Mouse (Mus musculus): ENCODE measurements around the gene Rerg. TPM values are rescaled to one million over a fixed set of nuclear protein-coding genes. Genes with fewer than 3 reads are reported as not detected.
A peak's percentile ranks its signal among the peaks of the same experiment; 100 is the strongest.

Rerg gene
- total RNA-seq (2021): 10 to 100 TPM; 37.5 to 41.0 TPM

DNA sequence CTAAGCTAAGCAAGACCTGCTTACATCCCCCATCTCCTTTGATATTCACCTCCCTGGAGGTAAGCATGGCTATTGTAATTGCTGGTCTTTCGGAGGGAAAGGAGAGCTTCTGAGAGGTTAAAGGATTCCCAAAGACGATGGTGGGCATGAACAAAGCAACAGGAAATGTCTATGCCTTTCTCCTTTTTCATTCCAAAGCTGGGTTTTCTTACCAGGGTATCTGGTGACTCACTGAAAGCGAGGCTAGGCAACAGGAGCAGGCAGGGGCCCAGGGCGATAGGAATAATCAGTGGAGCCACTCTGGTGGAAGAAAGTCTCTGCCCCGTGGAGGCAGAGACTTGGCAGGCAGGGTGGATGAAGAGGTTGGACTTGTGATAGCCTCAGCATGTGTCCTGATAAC, at the start of gene Rerg:
Rerg (minus strand) TSS at position 272 of the 400 bp plus-strand sequence.
- no peak for DNase-seq

DNA sequence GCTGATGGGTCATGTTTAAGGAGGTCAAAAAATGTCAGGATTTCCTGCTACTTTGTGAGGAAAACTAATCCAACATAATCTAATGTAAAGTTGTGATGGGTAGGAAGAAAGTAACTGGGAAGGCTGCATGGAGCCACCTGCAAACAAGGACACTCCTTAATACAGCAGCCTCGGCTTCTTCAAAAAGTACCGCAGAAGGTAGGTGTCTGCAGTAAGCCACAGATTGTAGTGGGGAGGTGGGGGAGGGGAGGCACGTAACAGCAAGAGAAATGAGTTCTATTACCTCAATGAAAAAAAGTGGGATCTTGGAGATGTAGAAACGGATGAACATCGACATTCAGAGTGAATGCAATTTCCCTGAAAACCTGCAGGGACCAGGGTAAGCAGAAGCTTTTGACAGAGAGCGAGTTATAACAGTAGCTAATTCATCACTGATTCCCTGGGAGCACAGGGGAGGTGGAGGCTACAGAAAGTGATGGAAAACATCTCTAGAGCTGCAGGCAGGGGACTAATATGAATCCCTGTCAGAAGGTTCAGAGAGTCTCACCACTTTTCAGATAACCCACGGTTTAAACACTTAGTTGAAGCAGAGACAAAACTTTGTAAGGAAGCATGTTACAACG, 47.7 kb upstream of the Rerg start:
- DNase-seq: no peak

DNA sequence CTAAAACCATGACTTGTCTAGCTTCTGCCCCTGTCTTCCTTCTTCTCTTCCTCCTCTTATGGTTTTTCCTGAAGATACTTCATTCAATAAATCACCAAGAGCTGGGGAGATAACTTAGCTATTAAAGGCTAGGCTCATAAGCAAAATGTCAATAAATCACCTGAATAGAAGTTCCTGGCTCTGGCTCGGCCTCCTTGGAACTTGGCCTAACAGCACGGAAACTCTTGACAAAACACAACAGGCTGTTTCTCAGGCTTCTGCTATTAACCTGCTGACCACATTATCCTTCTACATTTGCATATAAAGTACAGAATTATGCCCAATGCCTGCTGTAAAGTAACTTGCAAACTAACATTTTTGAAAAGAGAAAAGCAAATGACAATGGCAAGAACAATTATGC, 41.1 kb upstream of the Rerg start:
- no peak for DNase-seq

DNA sequence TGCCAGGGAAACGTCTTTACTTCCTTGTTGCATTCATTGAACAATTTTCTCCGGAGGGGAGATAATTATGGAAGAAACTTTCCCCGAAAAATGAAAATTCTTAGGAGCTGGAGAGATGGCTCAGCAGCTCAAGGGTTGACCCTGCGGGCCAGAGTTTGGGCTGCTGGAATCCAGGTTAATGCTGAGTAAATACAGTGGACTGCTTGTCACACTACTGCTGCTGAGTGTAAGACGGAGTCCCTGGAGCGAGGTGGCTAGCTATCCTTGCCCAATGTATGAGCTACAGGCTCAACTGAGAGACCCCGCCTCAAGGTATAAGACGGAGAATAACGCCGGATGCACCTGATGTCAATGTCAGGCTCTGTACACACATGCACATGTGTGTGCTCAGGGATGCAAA, 40.7 kb upstream of the Rerg start:
- no peak for DNase-seq

DNA sequence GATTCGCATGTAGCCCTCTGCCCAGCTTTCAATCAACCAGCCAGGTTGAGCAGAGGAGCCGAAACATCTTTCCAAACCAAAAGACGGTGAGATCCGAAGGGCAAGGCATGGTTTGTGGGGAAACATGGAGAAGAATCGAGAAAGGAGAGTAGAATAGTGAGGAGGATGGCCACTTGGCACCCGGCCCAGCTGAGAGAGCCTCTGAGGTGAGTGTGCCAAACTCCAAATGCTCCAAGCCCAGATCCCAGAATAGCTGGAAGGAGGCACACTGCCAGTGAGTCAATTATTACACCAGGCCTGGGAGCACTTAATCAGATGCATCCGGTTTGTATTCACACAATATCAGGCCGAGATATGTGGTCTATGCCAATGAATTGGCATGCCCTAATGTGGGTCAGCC, 39.7 kb upstream of the Rerg start:
- peak; percentile 39 to 48 for DNase-seq

- no peak for DNase-seq
Observed at GRCm38 (mm10) chr6:137207126-137207525, 36.8 kb upstream of the Rerg start.

DNA sequence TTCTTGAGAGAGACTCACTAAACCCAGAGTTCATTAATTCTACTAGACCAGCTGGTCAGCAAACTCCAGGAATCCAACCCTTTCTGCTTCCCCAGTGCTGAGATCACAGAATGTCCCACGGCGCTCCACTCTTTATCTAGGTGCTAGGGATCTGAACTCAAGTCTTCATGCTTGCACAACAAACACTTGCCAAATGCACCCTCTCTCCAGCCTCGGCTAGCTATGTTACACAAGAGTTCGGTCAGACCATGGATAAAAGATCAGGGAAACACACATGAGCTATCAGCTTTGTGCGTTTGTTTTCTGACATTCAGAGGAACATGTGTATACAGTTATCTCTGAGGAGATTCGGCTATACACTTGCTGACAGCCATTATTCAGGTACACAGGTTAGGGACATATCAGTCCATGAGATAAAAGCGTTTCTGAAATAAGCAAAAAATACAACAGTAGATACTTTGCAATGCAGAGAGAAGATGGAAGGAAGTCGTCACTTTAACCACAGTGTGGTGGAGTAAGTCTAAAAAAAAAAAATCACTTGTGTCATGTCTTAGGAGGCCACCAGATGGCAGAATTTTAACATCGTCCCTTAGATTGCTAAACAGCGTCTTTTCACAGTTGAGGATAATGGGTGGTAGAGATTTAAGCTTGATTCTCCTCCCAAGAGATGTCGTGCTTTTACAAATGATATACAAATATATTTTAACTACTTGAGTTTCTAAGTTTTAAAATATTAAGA, 35.5 kb upstream of the Rerg start:
- no peak for DNase-seq

GRCm38 (mm10) chr6:137202661-137203060, 32.4 kb upstream of the Rerg start:
- no peak for DNase-seq

DNA sequence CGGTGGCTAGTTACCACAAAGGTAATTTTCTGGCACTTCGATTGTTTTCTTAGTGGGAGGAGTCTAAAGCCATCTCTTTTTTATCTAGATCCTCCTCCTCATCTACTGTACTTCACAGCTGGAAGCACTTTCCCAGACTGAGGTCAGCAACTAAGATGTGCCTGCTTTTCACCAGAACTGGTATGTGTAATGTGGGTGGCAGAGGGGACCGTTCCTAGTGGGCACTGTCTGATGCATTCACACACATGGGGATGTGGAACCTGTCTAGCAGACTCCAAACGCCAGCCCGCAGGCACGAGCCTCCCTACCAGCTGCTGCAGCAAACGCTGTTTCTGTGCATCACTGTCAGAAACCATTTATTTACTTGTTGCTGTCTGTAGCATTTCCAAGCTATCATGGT, 31.3 kb upstream of the Rerg start:
- DNase-seq: no peak

DNA sequence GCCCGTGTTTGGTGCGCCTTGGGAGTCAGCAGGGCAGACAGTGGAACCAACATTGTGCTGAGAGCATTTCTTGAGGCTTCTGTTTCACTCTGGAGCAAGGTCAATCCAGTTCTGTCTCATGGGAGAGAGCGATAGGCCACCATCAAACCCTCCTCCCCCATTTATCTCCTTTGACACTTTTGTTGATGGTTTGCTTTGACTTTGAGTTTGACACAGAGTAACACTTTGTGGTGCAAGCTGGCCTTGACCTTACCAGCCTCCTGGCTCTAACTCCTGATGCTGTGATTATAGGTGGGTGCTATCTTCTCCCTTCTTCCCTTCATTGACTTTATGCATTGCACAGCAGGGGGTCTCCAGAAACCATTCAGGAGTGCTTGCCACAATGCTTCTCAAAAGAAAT, 30.9 kb upstream of the Rerg start:
- DNase-seq: no peak

- no peak for DNase-seq
Observed at GRCm38 (mm10) chr6:137192063-137192462, 21.8 kb upstream of the Rerg start.

GRCm38 (mm10) chr6:137191026-137191425, 20.7 kb upstream of the Rerg start:
- no peak for DNase-seq

DNA sequence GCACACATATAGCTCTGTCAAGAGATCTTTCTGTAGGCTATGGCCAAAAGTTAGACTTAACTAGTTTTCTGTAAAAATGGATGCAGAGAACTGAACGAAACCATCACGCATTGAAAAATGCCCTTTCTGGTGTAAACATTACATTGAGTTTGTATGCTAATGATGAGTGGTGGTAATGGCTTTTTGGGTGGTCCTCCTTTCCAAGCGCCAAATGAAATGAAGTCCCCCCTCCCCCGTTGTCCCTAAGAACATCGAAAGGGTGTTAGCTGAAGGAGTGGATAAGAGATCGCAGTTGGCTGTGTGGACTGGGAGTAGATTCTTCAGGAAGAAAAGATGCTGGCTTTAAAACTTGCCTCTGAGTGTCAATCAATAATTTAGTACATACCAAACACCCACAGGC, 20.3 kb upstream of the Rerg start:
- no peak for DNase-seq

GRCm38 (mm10) chr6:137188375-137188926, 18.2 kb upstream of the Rerg start:
- no peak for DNase-seq

- DNase-seq: no peak
Observed at GRCm38 (mm10) chr6:137187426-137187825, 17.1 kb upstream of the Rerg start.

GRCm38 (mm10) chr6:137180636-137181035, 10.3 kb upstream of the Rerg start:
- DNase-seq: no peak

DNA sequence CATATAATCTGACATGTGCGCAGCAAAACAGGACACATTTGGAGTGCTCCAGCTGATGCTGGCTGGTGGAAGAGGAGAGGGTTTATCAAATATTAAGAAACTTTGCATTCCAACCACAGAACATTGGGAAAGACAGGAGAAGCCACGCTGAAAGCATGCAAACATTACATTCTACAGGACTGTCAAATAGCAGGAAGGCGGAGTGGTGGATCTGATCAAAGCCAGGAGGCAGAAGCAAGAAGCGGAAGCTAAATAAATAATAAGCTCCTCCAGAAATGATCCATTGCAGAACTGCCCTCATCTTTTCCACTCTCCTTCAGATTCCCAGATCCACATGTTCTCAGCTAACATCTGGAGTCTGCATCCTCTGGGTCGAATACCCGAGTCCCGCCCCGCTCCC, 9.8 kb upstream of the Rerg start:
- no peak for DNase-seq

DNA sequence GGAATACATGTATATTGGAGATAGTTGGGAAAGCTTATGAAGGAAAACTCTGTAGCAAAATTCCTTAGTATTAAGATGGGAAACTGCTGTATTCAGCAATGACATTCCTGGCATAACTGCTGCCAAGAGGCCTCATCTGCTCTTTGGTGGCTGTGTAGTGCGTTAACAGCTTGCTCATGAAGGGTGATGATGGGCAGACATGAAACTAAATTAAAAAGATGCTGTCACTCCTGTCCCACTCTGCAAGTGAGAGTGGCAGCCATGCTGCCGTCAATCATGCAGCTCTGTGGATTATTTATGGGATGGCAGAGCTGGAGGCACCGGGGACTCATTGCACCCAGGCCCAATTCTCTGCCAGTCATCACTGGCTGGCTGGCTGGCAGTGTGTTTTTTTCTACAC, 8.7 kb upstream of the Rerg start:
- peak in 1 of 2 experiments; percentile 19 for DNase-seq

- no peak for DNase-seq
Observed at GRCm38 (mm10) chr6:137170646-137171045, 349 bp upstream of the Rerg start.

DNA sequence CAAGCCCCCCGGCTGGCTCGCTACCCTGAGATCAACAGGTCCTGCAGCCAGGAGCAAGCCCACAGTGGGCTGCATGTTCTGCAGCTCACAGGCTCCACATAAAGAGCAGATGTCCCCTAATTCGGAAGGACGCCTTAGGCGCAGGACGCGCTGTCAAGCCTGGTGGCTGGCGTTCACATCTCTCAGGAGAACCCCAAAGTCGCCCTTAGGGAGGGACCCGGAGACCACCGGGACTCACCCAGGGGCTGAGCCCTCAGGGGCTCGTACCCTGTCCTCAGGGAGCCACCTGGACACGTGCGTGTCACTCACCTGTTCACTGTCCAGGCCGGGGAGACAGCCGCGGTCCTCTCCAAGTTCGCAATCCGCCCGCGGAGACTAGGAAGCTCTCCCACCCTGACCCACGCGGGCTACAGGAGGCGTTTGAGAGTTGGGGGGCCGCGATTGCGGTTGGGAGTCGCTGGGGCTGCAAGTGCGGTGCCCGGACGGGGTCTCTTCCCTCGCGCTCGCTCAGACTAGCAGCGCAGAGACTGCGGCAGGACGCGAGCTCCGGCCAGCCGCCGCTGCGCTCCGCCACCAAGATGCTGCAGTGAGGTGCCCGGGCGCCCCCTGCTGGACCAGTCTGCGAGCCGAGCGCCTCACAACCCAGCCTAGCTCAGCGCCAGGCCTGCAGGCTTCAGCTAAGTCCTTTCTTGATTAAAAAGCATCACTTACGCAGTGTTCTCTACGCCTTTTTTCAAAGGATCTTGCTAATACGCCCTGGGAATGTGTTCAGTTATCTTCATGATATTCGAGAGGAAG, 927 bp downstream of the Rerg start:
- DNase-seq: peak; percentile 93 to 94

- DNase-seq: no peak
Observed at GRCm38 (mm10) chr6:137166843-137167242, 3.5 kb downstream of the Rerg start.

DNA sequence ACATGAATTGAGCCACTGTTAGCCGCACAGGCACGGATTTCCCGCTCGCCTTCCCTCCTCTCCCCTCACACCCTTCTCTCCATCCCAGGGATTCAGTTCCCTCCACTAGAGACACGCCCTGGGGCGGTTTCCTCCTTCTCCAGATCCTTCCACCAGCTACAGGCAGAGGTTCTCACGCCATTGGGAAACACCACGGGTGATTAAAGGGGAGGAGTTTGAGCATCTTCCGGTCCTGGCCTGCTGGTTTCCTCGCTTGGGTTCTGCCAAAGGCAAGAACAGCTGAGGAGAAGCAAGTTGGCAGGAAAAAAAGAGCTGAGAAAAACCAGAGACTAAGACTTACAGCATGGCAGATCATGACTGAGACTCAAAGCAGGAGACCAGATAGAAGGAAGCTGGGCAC, 6.7 kb downstream of the Rerg start:
- no peak for DNase-seq

GRCm38 (mm10) chr6:137163061-137163460, 7.2 kb downstream of the Rerg start:
- DNase-seq: no peak
